Mouse (Mus musculus): ENCODE results near the gene Tbc1d2b.

- TF ChIP-seq CTCF (IDR thresholded peaks at IDR 0.05; ENCODE audit: low read depth) = peak; percentile 38; the same call in 1 of the 2 replicates
- no peak for TF ChIP-seq EP300 (IDR thresholded peaks at IDR 0.05; ENCODE audit: low read depth)
These were observed 45.7 kb upstream of the Tbc1d2b start for GRCm38 (mm10) chr9:90316300-90316699.

All from liver, embryonic 14.5 days (tissue).